Mouse (Mus musculus) spleen, adult 2 months (tissue): ENCODE data around the gene Auts2.

Experiments used
- CTCF ChIP-seq: fragments of 200-500 bp; IDR thresholded peaks from 2 replicates; pipeline ENCODE4 v1.5.1; 2011; ENCODE audit warnings: mild to moderate bottlenecking, inconsistent platforms; ENCODE audit not compliant: insufficient read depth, insufficient read length, insufficient replicate concordance; ENCODE audit errors: extremely low read depth
- POLR2A ChIP-seq: fragments of 200-500 bp; IDR thresholded peaks from 2 replicates; pipeline ENCODE4 v1.6.1; 2011; ENCODE audit warnings: low read depth, low read length, inconsistent platforms

GRCm38 (mm10) chr5:131779171-131779570 lies 764.0 kb downstream of the Auts2 start:
- TF ChIP-seq POLR2A (no peak), CTCF (no peak)
